Mouse (Mus musculus) heart, adult 2 months (tissue): ENCODE data around the gene Ntn1. TPM values are rescaled to one million over a fixed set of nuclear protein-coding genes. Genes with fewer than 3 reads are reported as not detected.

ENCODE experiments used
- DNase-seq, 2 experiments: peaks; one replicate each; pipeline ENCODE4 v3.0.0; 2021
- H3K27ac ChIP-seq: fragments of 200-600 bp; 2 replicates; pipeline ENCODE4 v1.8.1; 2022
- H3K27me3 ChIP-seq: fragments of 200-500 bp; 2 replicates; pipeline ENCODE4 v1.6.1; 2012; ENCODE audit warnings: mild to moderate bottlenecking, low read length, inconsistent platforms, mixed read lengths; ENCODE audit not compliant: control insufficient read depth, insufficient read depth
- H3K36me3 ChIP-seq: fragments of 200-500 bp; 2 replicates; pipeline ENCODE4 v1.6.1; 2012; ENCODE audit warnings: low read length, inconsistent platforms; ENCODE audit not compliant: control insufficient read depth, insufficient read depth
- H3K4me1 ChIP-seq: fragments of 200-500 bp; 2 replicates; pipeline ENCODE4 v1.6.1; 2011; ENCODE audit warnings: low read length; ENCODE audit not compliant: control insufficient read depth, insufficient read depth
- H3K4me3 ChIP-seq: fragments of 200-600 bp; 2 replicates; pipeline ENCODE4 v1.8.1; 2022
- H3K79me2 ChIP-seq: fragments of 200-500 bp; replicated peaks from 2 replicates; pipeline ENCODE4 v1.6.1; 2012; ENCODE audit warnings: mild to moderate bottlenecking, inconsistent platforms, low read length, moderate library complexity, mixed read lengths; ENCODE audit not compliant: control insufficient read depth, insufficient read depth
- H3K9ac ChIP-seq: fragments of 200-500 bp; 2 replicates; pipeline ENCODE4 v1.6.1; 2012; ENCODE audit warnings: low read depth, mild to moderate bottlenecking, control low read depth, inconsistent platforms, low read length, mixed read lengths
- CTCF ChIP-seq: fragments of 200-600 bp; IDR thresholded peaks from 2 replicates; pipeline ENCODE4 v1.8.1; 2022; ENCODE audit warnings: antibody characterized with exemption, mild to moderate bottlenecking, moderate library complexity
- EP300 ChIP-seq: fragments of 200-500 bp; IDR thresholded peaks from 2 replicates; pipeline ENCODE4 v1.6.1; 2011; ENCODE audit warnings: low read depth, low read length, control low read depth; ENCODE audit not compliant: insufficient read depth
- POLR2A ChIP-seq: fragments of 200-500 bp; IDR thresholded peaks from 2 replicates; pipeline ENCODE4 v1.6.1; 2011; ENCODE audit warnings: mild to moderate bottlenecking, low read depth, low read length, control low read depth; ENCODE audit not compliant: insufficient read depth
- WGBS: fragments of 180-500 bp; shearing (Covaris S2); methylation state at CpG from one replicate; pipeline ENCODE4 v1.1.7; 2018; 5-methylcytosine and 5-hydroxymethylcytosine counted together
- intact Hi-C: fragments of 180-260 bp; cut with DNase I; formaldehyde crosslinking; loops from one replicate; pipeline ENCODE4 v1.15.1; 2025
- polyA plus RNA-seq: library from polyadenylated mRNA; depleted of rRNA; stranded (reverse); fragments of >200 nt; gene quantifications from 2 replicates; pipeline ENCODE4 v1.2.3, GENCODE M21; 2012
- total RNA-seq, 2 experiments: library from RNA; stranded (reverse); gene quantifications; 2 replicates each; pipeline ENCODE4 v1.2.3; 2021

The Ntn1 gene
- total and polyA plus RNA-seq, 3 experiments: 32.4 to 70.5 (median 55.1) TPM

- H3K27me3 ChIP-seq: no peaks in the 10 kb centered on the region; the same call in 1 of the 2 replicates
- intact Hi-C loops: loop anchor here (5.0 kb wide), 2 partner anchors 44 to 114 kb away; no protein-coding TSS in a partner anchor
- no peaks in the 10 kb centered on the region for H3K4me1 ChIP-seq
- no peak overlapping the region for H3K4me3 ChIP-seq
- H3K27ac ChIP-seq: no peak overlapping the region
- 83% methylated on average over 5 of the region's 5 CpGs for WGBS
- TF ChIP-seq CTCF: no peak
- no peak for TF ChIP-seq EP300
- TF ChIP-seq POLR2A: no peak
- no peak for DNase-seq
- H3K36me3 ChIP-seq: no peaks in the 10 kb centered on the region
- no peaks in the 10 kb centered on the region for H3K79me2 ChIP-seq
- H3K9ac ChIP-seq: no peak overlapping the region
Measured at GRCm38 (mm10) chr11:68433534-68433933, 32.9 kb upstream of the Ntn1 start.

GRCm38 (mm10) chr11:68432361-68433021 is 31.9 kb upstream of the Ntn1 start:
- Histone ChIP-seq H3K27ac (peak overlapping the region; percentile 1; the same call in 1 of the 2 replicates), H3K79me2 (no peaks in the 10 kb centered on the region), H3K4me1 (no peaks in the 10 kb centered on the region), H3K27me3 (no peaks in the 10 kb centered on the region; the same call in 1 of the 2 replicates), H3K4me3 (peak overlapping the region; percentile 41), H3K9ac (peak overlapping the region; percentile 56), H3K36me3 (no peaks in the 10 kb centered on the region)
- 38% methylated on average over 23 of the region's 23 CpGs for WGBS
- DNase-seq: no peak
- TF ChIP-seq CTCF: no peak
- TF ChIP-seq POLR2A: no peak
- TF ChIP-seq EP300: no peak
- intact Hi-C loops: loop anchor here (5.0 kb wide), 2 partner anchors 45 to 115 kb away; no protein-coding TSS in a partner anchor

GRCm38 (mm10) chr11:68431699-68432360 is 31.2 kb upstream of the Ntn1 start, which contains the start of gene Pik3r5:
Pik3r5 (plus strand) TSS chr11:68432121.
- Histone ChIP-seq H3K4me1 (no peaks in the 10 kb centered on the region), H3K27ac (peak within 1 kb of the TSS; percentile 41; the same call in 1 of the 2 replicates), H3K36me3 (no peaks in the 10 kb centered on the region), H3K4me3 (peak within 1 kb of the TSS; percentile 41), H3K27me3 (no peaks in the 10 kb centered on the region; the same call in 1 of the 2 replicates), H3K79me2 (no peaks in the 10 kb centered on the region), H3K9ac (peak within 1 kb of the TSS; percentile 56)
- TF ChIP-seq EP300: no peak
- TF ChIP-seq CTCF: peak; percentile 86
- no peak for TF ChIP-seq POLR2A
- WGBS: 5% methylated on average over 35 of the region's 35 CpGs
- intact Hi-C loops: loop anchor here (5.0 kb wide), 2 partner anchors 45 to 115 kb away; no protein-coding TSS in a partner anchor
- peak; percentile 82 to 85 for DNase-seq

GRCm38 (mm10) chr11:68430662-68431061 is 30.0 kb upstream of the Ntn1 start:
- WGBS: 55% methylated on average over 5 of the region's 5 CpGs
- Histone ChIP-seq H3K27ac (no peak overlapping the region), H3K79me2 (no peaks in the 10 kb centered on the region), H3K36me3 (no peaks in the 10 kb centered on the region), H3K4me1 (no peaks in the 10 kb centered on the region), H3K27me3 (no peaks in the 10 kb centered on the region; the same call in 1 of the 2 replicates), H3K9ac (no peak overlapping the region), H3K4me3 (no peak overlapping the region)
- peak in 1 of 2 experiments; percentile 21 for DNase-seq
- intact Hi-C loops: loop anchor here (5.0 kb wide), 2 partner anchors 47 to 117 kb away; no protein-coding TSS in a partner anchor
- TF ChIP-seq POLR2A (no peak), EP300 (no peak), CTCF (no peak)

- WGBS: 83% methylated on average over 5 of the region's 5 CpGs
Measured at GRCm38 (mm10) chr11:68427083-68427570, 26.5 kb upstream of the Ntn1 start.

More at GRCm38 (mm10) chr11:68427083-68427570, 26.5 kb upstream of the Ntn1 start:
- no peak overlapping the region for H3K4me3 ChIP-seq
- no peaks in the 10 kb centered on the region for H3K4me1 ChIP-seq
- no peaks in the 10 kb centered on the region for H3K79me2 ChIP-seq
- no peaks in the 10 kb centered on the region; the same call in 1 of the 2 replicates for H3K27me3 ChIP-seq
- intact Hi-C loops: no loop called here
- no peaks in the 10 kb centered on the region for H3K36me3 ChIP-seq
- DNase-seq: no peak
- no peak overlapping the region for H3K27ac ChIP-seq
- TF ChIP-seq POLR2A (no peak), EP300 (no peak), CTCF (no peak)
- no peak overlapping the region for H3K9ac ChIP-seq
